Mouse (Mus musculus) kidney, adult 2 months (tissue): ENCODE results near the gene Aox3.

Experiments used
- CTCF ChIP-seq: fragments of 200-500 bp; conservative IDR thresholded peaks from 2 replicates; pipeline ENCODE4 v1.5.1; 2011; ENCODE audit warnings: low read depth, mild to moderate bottlenecking, control low read depth, low read length, moderate library complexity, mixed read lengths; ENCODE audit not compliant: insufficient read depth, insufficient read length
- POLR2A ChIP-seq: fragments of 200-500 bp; IDR thresholded peaks from one replicate; pipeline ENCODE4 v1.6.1; 2011; ENCODE audit warnings: low read depth, low read length, control low read depth

- TF ChIP-seq CTCF (no peak), POLR2A (no peak)
These were observed 42.8 kb upstream of the Aox3 start for GRCm38 (mm10) chr1:58070091-58070490.
